Mouse (Mus musculus) lung, embryonic 14.5 days (tissue): ENCODE data around the gene Fmnl2. TPM values are rescaled to one million over a fixed set of nuclear protein-coding genes. Genes with fewer than 3 reads are reported as not detected.
A peak's percentile ranks its signal among the peaks of the same experiment; 100 is the strongest.

ENCODE experiments used
- ATAC-seq: fragments of 200-750 bp; cut with Nextera tagmentation; 2 replicates; pipeline ENCODE4 v1.8.0; 2017; ENCODE audit warnings: mild to moderate bottlenecking, moderate TSS enrichment, moderate library complexity; ENCODE audit not compliant: insufficient read depth
- DNase-seq: peaks from one replicate; pipeline ENCODE4 v3.0.0-alpha.2; 2015
- H3K27ac ChIP-seq: fragments of 300-500 bp; sonication (generic); 2 replicates; pipeline ENCODE4 v1.5.1; 2014; ENCODE audit warnings: low read depth, mild to moderate bottlenecking, moderate library complexity
- H3K27me3 ChIP-seq: fragments of 300-500 bp; sonication (generic); 2 replicates; pipeline ENCODE4 v1.6.1; 2014; ENCODE audit warnings: low read length, control low read depth; ENCODE audit not compliant: insufficient read depth
- H3K36me3 ChIP-seq: fragments of 300-500 bp; sonication (generic); 2 replicates; pipeline ENCODE4 v1.6.1; 2014; ENCODE audit warnings: control low read depth; ENCODE audit not compliant: insufficient read depth
- H3K4me1 ChIP-seq: fragments of 300-500 bp; sonication (generic); 2 replicates; pipeline ENCODE4 v1.6.1; 2014; ENCODE audit warnings: antibody characterized with exemption, control low read depth; ENCODE audit not compliant: insufficient read depth
- H3K4me2 ChIP-seq: fragments of 300-500 bp; sonication (generic); 2 replicates; pipeline ENCODE4 v1.6.1; 2014; ENCODE audit warnings: mild to moderate bottlenecking
- H3K4me3 ChIP-seq: fragments of 300-500 bp; sonication (generic); 2 replicates; pipeline ENCODE4 v1.5.1; 2014; ENCODE audit warnings: low read depth, low read length
- H3K9ac ChIP-seq: fragments of 300-500 bp; sonication (generic); 2 replicates; pipeline ENCODE4 v1.6.1; 2014
- H3K9me3 ChIP-seq: fragments of 300-500 bp; sonication (generic); 2 replicates; pipeline ENCODE4 v1.6.1; 2016; ENCODE audit warnings: low read depth, low read length, control low read depth
- CTCF ChIP-seq: IDR thresholded peaks from 2 replicates; pipeline ENCODE4 v1.5.1; 2016; ENCODE audit warnings: antibody characterized with exemption, low read depth
- WGBS: fragments of 180-500 bp; shearing (Covaris S2); extraction: QIAGEN DNeasy Blood & Tissue Kit; methylation state at CpG from one replicate; pipeline ENCODE4 v1.1.7; 2014; 5-methylcytosine and 5-hydroxymethylcytosine counted together
- polyA plus RNA-seq: library from polyadenylated mRNA; unstranded; fragments of >200 nt; fragmentation: Nextera tagmentation; extraction: Ambion mirVana; gene quantifications from 2 replicates; pipeline ENCODE4 v1.2.1, GENCODE M21; 2014

The Fmnl2 gene
- polyA plus RNA-seq, 1 experiment from 2014 or later, result 5.0 TPM

GRCm38 (mm10) chr2:53000446-53000845 lies 142.8 kb downstream of the Fmnl2 start:
- 89% methylated on average over 3 of the region's 3 CpGs for WGBS
- no peak for TF ChIP-seq CTCF

GRCm38 (mm10) chr2:53006161-53006560 lies 148.5 kb downstream of the Fmnl2 start:
- Histone ChIP-seq H3K4me2 (no peak overlapping the region), H3K27ac (no peak overlapping the region), H3K4me1 (no peaks in the 10 kb centered on the region), H3K27me3 (no peaks in the 10 kb centered on the region), H3K9ac (no peak overlapping the region), H3K9me3 (no peaks in the 10 kb centered on the region), H3K4me3 (no peak overlapping the region), H3K36me3 (no peaks in the 10 kb centered on the region)
- no peak for DNase-seq
- TF ChIP-seq CTCF, result no peak
- WGBS, result 75% methylated on average over 7 of the region's 7 CpGs
- no peak for ATAC-seq

More at GRCm38 (mm10) chr2:53000446-53000845, 142.8 kb downstream of the Fmnl2 start:
- Histone ChIP-seq H3K4me3 (no peak overlapping the region), H3K27me3 (no peaks in the 10 kb centered on the region), H3K4me2 (no peak overlapping the region), H3K36me3 (no peaks in the 10 kb centered on the region), H3K9ac (no peak overlapping the region), H3K4me1 (no peaks in the 10 kb centered on the region; the same call in 1 of the 2 replicates), H3K27ac (no peak overlapping the region), H3K9me3 (no peaks in the 10 kb centered on the region)
- ATAC-seq (no peak), DNase-seq (no peak)

GRCm38 (mm10) chr2:53007142-53007541 lies 149.5 kb downstream of the Fmnl2 start:
- Histone ChIP-seq H3K4me1 (peaks cover 3% of the 10 kb centered on the region; the same call in 1 of the 2 replicates), H3K27me3 (no peaks in the 10 kb centered on the region), H3K9ac (no peak overlapping the region), H3K4me3 (no peak overlapping the region), H3K36me3 (no peaks in the 10 kb centered on the region), H3K9me3 (no peaks in the 10 kb centered on the region), H3K27ac (no peak overlapping the region), H3K4me2 (no peak overlapping the region)
- peak; percentile 85 for TF ChIP-seq CTCF
- no peak for ATAC-seq
- WGBS, result 18% methylated on average over 5 of the region's 5 CpGs
- peak; percentile 76 for DNase-seq

- Histone ChIP-seq H3K9me3 (no peaks in the 10 kb centered on the region), H3K36me3 (no peaks in the 10 kb centered on the region), H3K27ac (no peak overlapping the region), H3K4me2 (no peak overlapping the region), H3K27me3 (no peaks in the 10 kb centered on the region), H3K4me3 (no peak overlapping the region), H3K9ac (no peak overlapping the region), H3K4me1 (peaks cover 7% of the 10 kb centered on the region; the same call in 1 of the 2 replicates)
- TF ChIP-seq CTCF, result no peak
- ATAC-seq, result no peak
- WGBS, result 22% methylated on average over 2 of the region's 2 CpGs
- DNase-seq, result peak; percentile 47
Observed at GRCm38 (mm10) chr2:53013051-53013450, 155.4 kb downstream of the Fmnl2 start.

GRCm38 (mm10) chr2:53014451-53014850 lies 156.8 kb downstream of the Fmnl2 start:
- no peak for TF ChIP-seq CTCF
- Histone ChIP-seq H3K27me3 (no peaks in the 10 kb centered on the region), H3K9ac (no peak overlapping the region), H3K36me3 (no peaks in the 10 kb centered on the region), H3K4me3 (no peak overlapping the region), H3K4me1 (peaks cover 7% of the 10 kb centered on the region; the same call in 1 of the 2 replicates), H3K27ac (no peak overlapping the region), H3K9me3 (no peaks in the 10 kb centered on the region), H3K4me2 (no peak overlapping the region)
- 49% methylated on average over 5 of the region's 5 CpGs for WGBS
- ATAC-seq (no peak), DNase-seq (no peak)

- DNase-seq (no peak), ATAC-seq (no peak)
- no peak for TF ChIP-seq CTCF
- H3K27me3 ChIP-seq, result no peaks in the 10 kb centered on the region
- H3K36me3 ChIP-seq, result no peaks in the 10 kb centered on the region
- no peak overlapping the region for H3K4me3 ChIP-seq
- no peaks in the 10 kb centered on the region; the same call in 1 of the 2 replicates for H3K4me1 ChIP-seq
- no peak overlapping the region for H3K4me2 ChIP-seq
- WGBS, result 91% methylated on average over 3 of the region's 3 CpGs
- no peak overlapping the region for H3K27ac ChIP-seq
- H3K9ac ChIP-seq, result no peak overlapping the region
- no peaks in the 10 kb centered on the region for H3K9me3 ChIP-seq
Observed at GRCm38 (mm10) chr2:53022982-53023381, 165.3 kb downstream of the Fmnl2 start.

GRCm38 (mm10) chr2:53026056-53026769 lies 168.6 kb downstream of the Fmnl2 start:
- ATAC-seq, result peak; percentile 57
- no peaks in the 10 kb centered on the region for H3K9me3 ChIP-seq
- H3K9ac ChIP-seq, result no peak overlapping the region
- DNase-seq, result peak; percentile 70
- no peaks in the 10 kb centered on the region for H3K27me3 ChIP-seq
- TF ChIP-seq CTCF, result no peak
- no peak overlapping the region for H3K4me2 ChIP-seq
- H3K4me3 ChIP-seq, result no peak overlapping the region
- 41% methylated on average over 5 of the region's 5 CpGs for WGBS
- H3K36me3 ChIP-seq, result no peaks in the 10 kb centered on the region
- peaks cover 12% of the 10 kb centered on the region for H3K4me1 ChIP-seq
- H3K27ac ChIP-seq, result peak overlapping the region; percentile 72
